Mouse (Mus musculus) embryonic facial prominence, embryonic 11.5 days (tissue): Measurements from ENCODE around the gene Psmd1. TPM values are rescaled to one million over a fixed set of nuclear protein-coding genes. Genes with fewer than 3 reads are reported as not detected.

Source experiments
- ATAC-seq: fragments of 200-750 bp; cut with Nextera tagmentation; replicated peaks from 2 replicates; pipeline ENCODE4 v1.8.0; 2017; ENCODE audit warnings: low read depth; ENCODE audit not compliant: insufficient number of reproducible peaks, low FRiP score, low TSS enrichment
- DNase-seq: peaks from one replicate; pipeline ENCODE4 v3.0.0-alpha.2; 2015; ENCODE audit warnings: low spot score
- H3K27ac ChIP-seq: fragments of 300-500 bp; sonication (generic); replicated peaks from 2 replicates; pipeline ENCODE4 v1.5.1; 2014; ENCODE audit warnings: mild to moderate bottlenecking, low read depth, low read length, control low read depth
- H3K27me3 ChIP-seq: fragments of 300-500 bp; sonication (generic); 2 replicates; pipeline ENCODE4 v1.6.1; 2014; ENCODE audit warnings: mild to moderate bottlenecking, low read length, moderate library complexity, mixed read lengths; ENCODE audit not compliant: control insufficient read depth, insufficient read depth
- H3K36me3 ChIP-seq: fragments of 300-500 bp; sonication (generic); replicated peaks from 2 replicates; pipeline ENCODE4 v1.6.1; 2014; ENCODE audit warnings: low read depth, mild to moderate bottlenecking, low read length, moderate library complexity, mixed read lengths; ENCODE audit not compliant: control insufficient read depth, insufficient read depth
- H3K4me1 ChIP-seq: fragments of 300-500 bp; sonication (generic); 2 replicates; pipeline ENCODE4 v1.6.1; 2014; ENCODE audit warnings: low read length, mixed read lengths; ENCODE audit not compliant: control insufficient read depth, insufficient read depth
- H3K4me2 ChIP-seq: fragments of 300-500 bp; sonication (generic); 2 replicates; pipeline ENCODE4 v1.6.1; 2014; ENCODE audit warnings: low read depth, mild to moderate bottlenecking, control low read depth, low read length, moderate library complexity
- H3K4me3 ChIP-seq: fragments of 300-500 bp; sonication (generic); 2 replicates; pipeline ENCODE4 v1.5.1; 2014; ENCODE audit warnings: low read depth, low read length, control low read depth
- H3K9ac ChIP-seq: fragments of 300-500 bp; sonication (generic); replicated peaks from 2 replicates; pipeline ENCODE4 v1.6.1; 2014; ENCODE audit warnings: mild to moderate bottlenecking, control low read depth, low read length
- H3K9me3 ChIP-seq: fragments of 300-500 bp; sonication (generic); replicated peaks from 2 replicates; pipeline ENCODE4 v1.6.1; 2016; ENCODE audit warnings: mild to moderate bottlenecking, low read length, inconsistent platforms, mixed read lengths; ENCODE audit not compliant: control insufficient read depth
- WGBS: fragments of 180-500 bp; shearing (Covaris S2); extraction: QIAGEN DNeasy Blood & Tissue Kit; methylation state at CpG from one replicate; pipeline ENCODE4 v1.1.7; 2014; 5-methylcytosine and 5-hydroxymethylcytosine counted together
- polyA plus RNA-seq: library from polyadenylated mRNA; unstranded; fragments of >200 nt; fragmentation: Nextera tagmentation; extraction: Ambion mirVana; gene quantifications from 2 replicates; pipeline ENCODE4 v1.2.1, GENCODE M21; 2014

Psmd1 gene
- polyA plus RNA-seq, 1 experiment from 2014 or later: 244 TPM

DNA sequence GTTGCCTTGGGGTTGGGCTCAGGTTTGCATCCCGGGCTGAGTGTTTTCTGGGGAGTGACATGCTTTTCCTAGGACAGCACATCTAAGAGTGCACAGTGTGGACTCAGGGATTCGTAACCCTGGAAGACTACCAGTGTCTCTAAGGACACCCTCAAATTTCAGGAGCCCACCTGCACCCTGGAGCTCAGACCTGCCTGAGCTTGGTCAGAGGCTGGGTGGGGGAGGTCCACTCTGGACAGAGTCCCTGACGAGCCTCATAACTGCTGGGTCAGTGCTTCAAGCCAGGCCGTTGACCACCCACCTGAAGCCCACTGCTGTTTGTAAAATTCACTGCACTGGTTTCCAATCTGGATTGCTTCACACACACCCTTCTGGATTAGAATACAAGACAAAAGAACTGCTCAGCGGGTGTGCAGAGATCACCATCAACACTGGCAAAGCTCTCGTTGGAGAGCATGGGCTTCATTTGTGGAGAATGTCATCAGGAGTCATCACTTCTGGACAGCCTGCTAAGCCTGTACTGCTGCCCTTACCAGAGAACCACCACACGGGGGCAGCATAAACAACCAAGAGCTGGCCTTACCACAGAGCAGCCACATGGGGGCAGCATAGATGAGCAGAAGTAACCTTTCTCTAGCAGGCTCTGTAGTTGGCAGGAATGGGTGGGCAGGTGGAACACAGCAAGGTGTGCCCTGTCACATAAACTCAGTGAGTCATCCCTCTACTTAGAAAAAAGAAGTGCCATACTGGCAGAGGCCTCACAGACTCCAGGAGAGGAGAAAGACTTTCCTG, 114.5 kb downstream of the Psmd1 start:
- Histone ChIP-seq H3K9ac (no peak overlapping the region), H3K36me3 (no peaks in the 10 kb centered on the region; the same call in 1 of the 2 replicates), H3K4me1 (no peaks in the 10 kb centered on the region), H3K9me3 (no peaks in the 10 kb centered on the region), H3K4me3 (no peak overlapping the region), H3K27me3 (no peaks in the 10 kb centered on the region), H3K4me2 (no peak overlapping the region), H3K27ac (no peak overlapping the region)
- DNase-seq (peak; percentile 85), ATAC-seq (0 out of 2 replicates have a peak, but pooled peaks have one; percentile 44)
- WGBS: 47% methylated on average over 7 of the region's 7 CpGs

DNA sequence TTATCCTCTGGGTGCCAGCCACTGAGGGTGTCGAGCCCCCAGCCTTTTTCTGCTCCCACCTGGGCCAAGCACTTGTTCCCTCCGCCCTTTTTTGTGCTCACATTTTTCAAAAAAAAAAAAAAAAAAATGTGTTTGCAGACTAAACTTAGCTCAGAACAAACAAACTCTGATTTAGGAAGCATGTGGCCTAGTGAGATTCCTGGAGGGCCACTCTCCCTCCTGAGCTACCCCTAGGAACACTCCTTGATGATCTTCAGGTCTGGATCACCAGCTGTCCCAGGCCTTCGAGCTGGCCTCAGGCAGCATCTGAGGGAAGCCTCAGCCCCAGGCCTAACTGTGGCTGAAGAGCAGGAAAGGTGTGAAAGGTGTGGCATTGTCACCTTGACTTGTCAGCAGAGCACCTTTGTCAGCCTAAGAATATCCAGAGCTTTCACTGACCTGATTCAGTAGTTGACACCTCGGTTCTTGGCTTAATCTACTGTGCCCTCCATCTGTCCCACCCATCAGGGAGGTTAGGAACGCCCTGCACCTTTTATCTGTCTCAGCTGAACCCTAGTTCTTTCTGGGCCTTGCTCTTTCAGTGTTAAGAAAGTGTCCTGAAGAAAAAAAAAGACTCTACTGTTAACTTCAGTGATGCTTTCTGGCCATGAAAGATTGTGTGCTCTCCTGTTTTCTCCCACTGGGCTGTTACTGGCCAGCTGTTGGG, 118.0 kb downstream of the Psmd1 start:
- DNase-seq (no peak), ATAC-seq (no peak)
- Histone ChIP-seq H3K4me1 (no peaks in the 10 kb centered on the region), H3K9ac (no peak overlapping the region), H3K4me3 (no peak overlapping the region), H3K27me3 (no peaks in the 10 kb centered on the region), H3K36me3 (no peaks in the 10 kb centered on the region), H3K27ac (no peak overlapping the region), H3K4me2 (no peak overlapping the region), H3K9me3 (no peaks in the 10 kb centered on the region)
- 84% methylated on average over 5 of the region's 5 CpGs for WGBS

DNA sequence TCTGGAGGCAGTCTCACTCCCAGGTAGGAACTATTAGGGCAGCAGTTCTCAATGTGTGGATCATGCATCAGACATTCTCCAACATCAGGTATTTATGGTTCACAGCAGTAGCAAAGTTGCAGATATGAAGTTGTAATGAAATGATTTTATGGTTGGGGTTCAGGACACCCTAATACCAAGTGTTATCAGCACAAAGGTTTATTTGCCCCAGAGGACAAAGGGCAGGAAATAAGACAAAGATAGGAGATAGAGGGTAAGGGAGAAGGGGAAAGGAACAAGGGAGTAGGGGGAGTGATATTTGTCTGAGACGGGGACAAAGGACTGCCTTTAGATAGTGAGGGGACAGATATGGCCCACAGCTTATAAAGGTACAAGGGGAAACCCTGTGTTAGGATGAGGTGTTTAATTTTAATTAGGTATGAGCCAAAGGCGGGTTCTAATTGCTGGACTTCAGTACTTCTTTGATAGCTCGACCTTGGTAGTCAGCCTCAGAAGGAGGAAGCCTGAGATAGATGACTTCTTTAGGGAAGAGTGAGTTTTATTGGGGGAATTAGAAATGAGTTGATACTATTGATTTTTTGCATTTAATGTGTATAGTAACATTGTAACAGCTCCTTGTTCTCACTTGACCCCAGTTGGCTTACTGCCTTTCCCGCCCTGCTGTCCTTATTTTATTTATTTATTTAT, 119.5 kb downstream of the Psmd1 start:
- Histone ChIP-seq H3K36me3 (no peaks in the 10 kb centered on the region), H3K4me1 (no peaks in the 10 kb centered on the region; the same call in 1 of the 2 replicates), H3K4me3 (no peak overlapping the region), H3K9me3 (no peaks in the 10 kb centered on the region), H3K9ac (no peak overlapping the region), H3K27ac (no peak overlapping the region), H3K4me2 (no peak overlapping the region), H3K27me3 (no peaks in the 10 kb centered on the region)
- WGBS: 88% methylated on average over 4 of the region's 4 CpGs
- DNase-seq (no peak), ATAC-seq (no peak)

DNA sequence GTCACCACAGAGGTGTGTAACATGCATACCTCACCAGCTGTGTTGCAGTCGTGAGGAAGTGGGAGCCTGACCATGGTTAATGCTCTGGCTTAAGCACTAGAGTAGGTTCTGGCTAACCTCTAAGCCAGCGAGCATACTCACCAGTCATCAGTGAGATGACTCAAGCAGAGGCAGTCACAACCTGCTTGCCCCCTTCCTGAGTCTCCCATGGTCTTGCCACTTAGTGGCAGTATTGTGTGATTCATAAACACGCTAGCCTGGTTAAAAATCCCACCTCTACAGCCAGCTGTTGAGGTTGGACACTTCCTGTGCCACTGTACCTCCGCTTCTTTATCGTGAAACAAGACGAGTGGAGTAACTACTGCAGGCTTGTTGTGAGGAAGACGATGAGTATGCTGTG, 122.6 kb downstream of the Psmd1 start:
- no peak for DNase-seq
- no peaks in the 10 kb centered on the region for H3K9me3 ChIP-seq
- ATAC-seq: no peak
- WGBS: 87% methylated on average over 7 of the region's 7 CpGs
- no peak overlapping the region for H3K4me2 ChIP-seq
- no peaks in the 10 kb centered on the region; the same call in 1 of the 2 replicates for H3K4me1 ChIP-seq
- H3K9ac ChIP-seq: no peak overlapping the region
- H3K36me3 ChIP-seq: no peaks in the 10 kb centered on the region
- H3K27ac ChIP-seq: no peak overlapping the region
- no peak overlapping the region for H3K4me3 ChIP-seq
- H3K27me3 ChIP-seq: no peaks in the 10 kb centered on the region

DNA sequence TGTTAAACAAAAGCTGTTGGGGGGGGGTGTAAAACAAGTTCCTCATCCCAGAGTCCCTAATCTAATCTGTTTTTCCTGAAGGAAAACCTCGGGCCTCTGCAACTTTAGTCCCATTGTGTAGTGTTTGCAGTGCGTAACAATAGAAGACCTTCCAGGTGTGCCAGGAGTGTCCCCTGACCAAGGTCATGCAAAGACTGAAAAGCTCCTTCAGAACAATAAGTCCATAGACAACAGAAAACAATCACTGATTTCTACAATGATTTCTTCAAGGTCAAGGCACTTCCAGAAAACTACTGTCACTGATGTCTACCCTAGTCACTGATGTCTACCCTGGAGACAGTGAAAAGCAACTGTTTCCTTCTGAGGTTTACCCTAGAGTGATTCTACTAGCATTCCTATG, 123.7 kb downstream of the Psmd1 start:
- Histone ChIP-seq H3K36me3 (no peaks in the 10 kb centered on the region), H3K9ac (no peak overlapping the region), H3K4me1 (no peaks in the 10 kb centered on the region; the same call in 1 of the 2 replicates), H3K9me3 (no peaks in the 10 kb centered on the region), H3K27me3 (no peaks in the 10 kb centered on the region), H3K27ac (no peak overlapping the region), H3K4me3 (no peak overlapping the region), H3K4me2 (no peak overlapping the region)
- 83% methylated on average over 2 of the region's 2 CpGs for WGBS
- ATAC-seq (no peak), DNase-seq (no peak)

DNA sequence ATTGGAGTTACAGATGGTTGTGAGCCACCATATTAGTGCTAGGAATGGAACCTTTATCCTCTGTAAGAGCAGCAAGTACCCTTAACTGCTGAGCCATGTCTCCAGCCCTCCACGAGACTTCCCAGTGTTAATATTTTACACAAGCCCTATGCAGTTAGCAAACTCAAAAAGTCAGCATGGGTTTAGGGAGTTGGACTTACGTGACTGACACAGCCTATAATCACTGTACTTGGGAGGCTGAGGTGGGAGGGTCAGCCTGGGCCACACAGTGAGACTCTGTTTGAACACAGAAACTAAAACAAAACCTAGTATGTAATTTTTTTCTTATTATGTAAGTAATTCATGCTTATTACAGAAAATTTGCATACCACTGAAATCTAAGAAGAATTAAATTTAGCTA, 124.1 kb downstream of the Psmd1 start:
- 85% methylated on average over 2 of the region's 2 CpGs for WGBS
- DNase-seq: no peak
- Histone ChIP-seq H3K9me3 (no peaks in the 10 kb centered on the region), H3K9ac (no peak overlapping the region), H3K27ac (no peak overlapping the region), H3K4me1 (no peaks in the 10 kb centered on the region; the same call in 1 of the 2 replicates), H3K4me2 (no peak overlapping the region), H3K36me3 (no peaks in the 10 kb centered on the region; the same call in 1 of the 2 replicates), H3K4me3 (no peak overlapping the region), H3K27me3 (no peaks in the 10 kb centered on the region)
- ATAC-seq: no peak
